Mouse (Mus musculus) small intestine, adult 2 months (tissue): ENCODE measurements around the gene Fbxo44.

Experiments
- CTCF ChIP-seq: fragments of 200-500 bp; IDR thresholded peaks from 2 replicates; pipeline ENCODE4 v1.5.1; 2012; ENCODE audit warnings: low read depth, mild to moderate bottlenecking, control low read depth, inconsistent platforms, low read length, moderate library complexity, mixed read lengths; ENCODE audit not compliant: insufficient replicate concordance, insufficient read length; ENCODE audit errors: extremely low read depth
- POLR2A ChIP-seq: fragments of 200-500 bp; IDR thresholded peaks from 2 replicates; pipeline ENCODE4 v1.6.1; 2012; ENCODE audit warnings: low read depth, mild to moderate bottlenecking, control low read depth, inconsistent platforms, low read length, moderate library complexity

- no peak for TF ChIP-seq CTCF
- no peak for TF ChIP-seq POLR2A
Measured at GRCm38 (mm10) chr4:148171261-148171660, 11.0 kb upstream of the Fbxo44 start.
